Mouse (Mus musculus) heart, adult 9 months (tissue): ENCODE measurements around the gene Slc24a3.

Source experiments
- DNase-seq, 2 experiments: peaks; one replicate each; pipeline ENCODE4 v3.0.0; 2022; ENCODE audit warnings: low spot score in 2 of 2

Gene Slc24a3

GRCm38 (mm10) chr2:145197076-145197475 lies 29.5 kb downstream of the Slc24a3 start:
- no peak for DNase-seq

GRCm38 (mm10) chr2:145213587-145213986 lies 46.0 kb downstream of the Slc24a3 start:
- DNase-seq, result no peak

GRCm38 (mm10) chr2:145214086-145214831 lies 46.7 kb downstream of the Slc24a3 start:
- DNase-seq, result no peak

- DNase-seq, result no peak
Observed at GRCm38 (mm10) chr2:145216580-145216979, 49.0 kb downstream of the Slc24a3 start.

GRCm38 (mm10) chr2:145217422-145217821 lies 49.9 kb downstream of the Slc24a3 start:
- no peak for DNase-seq

GRCm38 (mm10) chr2:145219246-145219645 lies 51.7 kb downstream of the Slc24a3 start:
- no peak for DNase-seq

- DNase-seq, result no peak
Observed at GRCm38 (mm10) chr2:145223646-145224045, 56.1 kb downstream of the Slc24a3 start.

- DNase-seq, result no peak
Observed at GRCm38 (mm10) chr2:145225640-145226039, 58.1 kb downstream of the Slc24a3 start.

GRCm38 (mm10) chr2:145226100-145226499 lies 58.5 kb downstream of the Slc24a3 start:
- DNase-seq, result no peak

GRCm38 (mm10) chr2:145227351-145227750 lies 59.8 kb downstream of the Slc24a3 start:
- DNase-seq, result no peak

- peak; percentile 23 to 48 for DNase-seq
Observed at GRCm38 (mm10) chr2:145232764-145233484, 65.4 kb downstream of the Slc24a3 start.

GRCm38 (mm10) chr2:145233547-145234398 lies 66.2 kb downstream of the Slc24a3 start:
- peak; percentile 63 to 76 for DNase-seq

- DNase-seq, result no peak
Observed at GRCm38 (mm10) chr2:145246384-145246783, 78.8 kb downstream of the Slc24a3 start.

GRCm38 (mm10) chr2:145248185-145248584 lies 80.6 kb downstream of the Slc24a3 start:
- no peak for DNase-seq

GRCm38 (mm10) chr2:145257332-145257731 lies 89.8 kb downstream of the Slc24a3 start:
- peak; percentile 14 to 43 for DNase-seq

- DNase-seq, result no peak
Observed at GRCm38 (mm10) chr2:145257855-145258254, 90.3 kb downstream of the Slc24a3 start.

GRCm38 (mm10) chr2:145260574-145260973 lies 93.0 kb downstream of the Slc24a3 start:
- DNase-seq, result no peak

GRCm38 (mm10) chr2:145262153-145262552 lies 94.6 kb downstream of the Slc24a3 start:
- DNase-seq, result no peak

- no peak for DNase-seq
Observed at GRCm38 (mm10) chr2:145266723-145267122, 99.2 kb downstream of the Slc24a3 start.

GRCm38 (mm10) chr2:145268971-145269370 lies 101.4 kb downstream of the Slc24a3 start:
- no peak for DNase-seq

GRCm38 (mm10) chr2:145269410-145269809 lies 101.9 kb downstream of the Slc24a3 start:
- DNase-seq, result no peak

GRCm38 (mm10) chr2:145274016-145274677 lies 106.6 kb downstream of the Slc24a3 start:
- DNase-seq, result no peak
